Mouse (Mus musculus): ENCODE measurements around the gene N4bp2l1. TPM values are rescaled to one million over a fixed set of nuclear protein-coding genes. Genes with fewer than 3 reads are reported as not detected.
A peak's percentile ranks its signal among the peaks of the same experiment; 100 is the strongest.

The N4bp2l1 gene
- total RNA-seq, 1 experiment from 2014 or later: 127 TPM

DNA sequence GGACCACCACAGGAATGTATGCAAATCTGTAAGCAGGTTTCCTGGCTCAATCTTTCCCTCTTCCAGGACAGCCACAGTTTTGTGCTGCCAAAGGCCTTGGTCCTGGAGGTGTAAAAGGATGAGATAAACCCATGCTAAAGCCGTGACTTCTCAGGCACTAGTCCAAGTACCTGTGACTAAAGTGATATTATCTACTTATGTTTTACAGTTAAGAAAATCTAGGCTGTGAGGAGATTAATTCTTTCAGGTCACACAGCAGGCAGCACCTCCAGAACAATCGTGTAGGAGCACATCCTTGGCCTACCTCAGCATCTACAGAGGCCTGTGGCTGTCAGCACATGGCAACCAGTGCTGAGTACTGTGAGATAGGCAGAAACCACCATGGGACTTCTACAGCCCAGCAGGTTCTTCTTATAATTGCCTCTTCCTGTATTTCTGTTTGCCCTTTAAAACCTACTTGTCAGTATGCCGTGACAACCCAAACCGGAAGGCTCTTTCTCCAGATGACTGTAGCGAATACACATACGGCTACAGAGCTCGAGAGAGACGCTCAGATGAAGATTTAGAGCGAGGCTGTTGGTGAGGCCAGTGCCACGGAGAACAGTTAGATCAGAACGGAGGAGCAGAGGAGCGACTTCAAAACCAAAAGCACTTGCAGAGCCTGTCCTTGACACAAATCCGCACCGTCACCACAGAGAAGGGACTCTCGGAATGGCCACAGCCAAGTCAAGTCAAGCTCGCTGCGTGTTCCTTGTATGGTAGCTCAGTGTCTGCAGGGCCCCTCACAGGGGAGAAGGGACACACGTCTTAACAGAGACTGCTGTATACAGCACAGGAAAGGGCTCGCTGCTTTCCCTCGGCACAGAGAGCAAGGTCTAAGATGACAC lies 3.8 kb upstream of the N4bp2l1 start:
- peak; percentile 52 for ATAC-seq (ENCODE audit: extremely low read depth, insufficient number of reproducible peaks, low FRiP score, poor library complexity, severe bottlenecking)

DNA sequence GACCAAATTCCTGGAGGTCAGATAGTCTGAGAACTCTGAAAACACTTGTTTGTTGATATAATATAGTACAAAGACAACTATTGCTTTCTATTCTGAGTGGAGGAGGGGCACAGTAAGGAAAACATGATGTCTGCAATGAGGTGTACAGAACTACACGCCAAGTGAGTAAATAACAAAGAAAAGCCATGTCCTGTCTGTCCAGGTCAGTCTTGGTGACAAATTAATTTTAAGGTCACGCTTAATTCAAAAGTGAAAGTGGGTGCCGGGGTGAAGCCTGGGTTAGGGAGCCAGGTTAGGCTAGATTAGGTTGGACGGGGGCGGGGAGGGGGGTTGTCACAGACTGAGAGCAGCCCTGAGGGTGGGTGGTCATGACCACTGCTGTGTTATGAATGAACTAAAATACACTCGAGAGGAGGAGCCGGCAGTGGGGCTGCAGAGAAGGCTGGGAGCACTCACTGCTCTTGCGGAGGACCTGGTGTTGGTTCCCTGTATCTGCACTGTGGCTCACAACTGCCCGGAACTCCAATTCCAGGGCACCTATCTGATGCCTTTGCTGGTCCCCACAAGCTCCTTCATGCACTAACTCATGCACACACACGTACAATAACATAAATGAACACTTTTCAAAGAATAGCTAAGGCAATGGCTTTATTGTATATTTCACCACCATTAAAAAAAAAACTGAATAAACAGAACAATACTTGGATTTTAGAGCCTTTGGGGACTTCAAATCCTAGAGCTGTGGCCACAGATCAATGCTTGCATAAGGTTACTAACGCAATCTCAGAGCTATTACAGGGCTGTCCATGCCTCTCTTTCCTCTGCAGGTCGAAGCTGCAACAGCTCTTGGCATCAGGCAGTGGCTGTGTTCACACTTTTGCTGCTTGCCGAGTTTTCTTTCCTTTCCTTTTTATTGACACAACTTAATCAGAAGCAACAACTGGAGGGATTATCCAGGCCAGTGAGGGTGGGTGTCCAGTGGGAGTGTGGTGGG lies 2.6 kb upstream of the N4bp2l1 start:
- no peak for ATAC-seq (ENCODE audit: extremely low read depth, insufficient number of reproducible peaks, low FRiP score, poor library complexity, severe bottlenecking)

DNA sequence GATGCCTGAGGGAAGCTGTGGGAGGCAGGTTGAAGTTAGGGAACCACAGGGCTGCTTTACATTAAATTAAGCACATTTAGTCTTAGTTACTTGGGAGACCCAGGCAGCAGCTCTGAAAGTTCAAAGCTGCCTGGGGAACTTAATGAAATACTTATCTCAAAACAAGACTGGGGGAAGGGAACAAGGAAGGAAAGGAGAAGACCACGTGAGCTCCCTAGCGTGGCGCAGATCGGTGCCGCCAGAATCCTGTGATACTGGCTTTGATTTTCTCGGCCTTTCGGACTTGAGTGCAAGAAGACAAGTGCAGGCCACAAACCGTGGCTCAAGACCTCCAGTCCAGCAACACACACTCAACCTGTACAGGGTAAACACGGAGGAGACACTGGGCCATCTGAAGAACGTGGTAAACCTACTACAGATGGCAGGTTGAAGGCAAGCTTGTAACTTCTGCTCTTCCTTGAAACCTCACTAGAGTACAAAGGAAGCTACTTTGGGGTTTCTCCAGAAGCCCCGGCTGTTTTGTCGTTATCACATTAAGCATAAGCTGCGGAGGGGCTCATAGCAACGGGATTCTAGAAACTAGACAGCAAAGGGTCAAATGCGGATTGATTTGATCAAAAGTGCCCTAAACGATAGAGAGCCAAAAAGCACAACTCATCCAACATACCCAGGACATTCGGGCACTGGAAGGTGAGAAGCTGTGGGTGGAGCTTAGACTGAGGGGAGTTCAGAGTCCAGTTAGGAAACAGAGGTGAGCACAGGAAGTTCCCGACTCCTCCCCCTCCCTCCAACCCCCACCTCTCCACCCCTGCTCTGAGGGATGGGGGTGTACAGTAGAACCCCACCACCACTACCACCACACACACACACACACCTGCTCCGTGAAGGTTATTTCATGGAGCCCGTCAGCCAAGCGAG lies 1.5 kb upstream of the N4bp2l1 start:
- ATAC-seq (ENCODE audit: extremely low read depth, insufficient number of reproducible peaks, low FRiP score, poor library complexity, severe bottlenecking): no peak

DNA sequence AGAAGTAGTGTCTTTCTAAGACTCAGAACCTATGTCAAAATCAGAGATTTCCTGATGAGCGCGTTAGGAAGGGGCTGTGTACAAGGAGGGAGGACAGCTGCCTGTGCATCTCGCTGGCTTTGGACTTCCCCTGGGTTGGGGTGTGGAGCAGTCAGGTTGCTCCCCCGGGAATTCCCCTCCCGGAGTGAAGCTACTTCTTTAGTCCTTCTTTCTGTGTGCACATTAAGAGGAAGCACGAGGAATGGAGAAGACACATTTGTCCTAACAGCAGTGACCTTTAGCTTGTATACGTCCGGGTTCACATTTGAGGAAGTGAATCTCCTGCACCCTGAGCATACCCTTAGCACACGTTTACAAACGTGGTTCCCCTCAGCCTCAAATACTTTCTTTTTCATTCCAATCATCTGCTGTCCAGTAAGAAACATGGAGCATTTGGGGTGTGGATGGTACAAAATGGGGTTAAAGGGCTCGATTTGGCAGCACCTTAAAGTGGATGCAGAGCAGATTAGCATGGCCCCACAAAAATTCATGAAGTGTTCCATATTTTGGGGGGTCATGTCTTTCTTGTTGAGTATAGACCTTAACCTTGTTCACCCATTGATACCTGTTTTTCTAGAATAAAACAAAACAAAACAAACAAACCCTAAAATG lies 1.5 kb downstream of the N4bp2l1 start:
- ATAC-seq (ENCODE audit: extremely low read depth, insufficient number of reproducible peaks, low FRiP score, poor library complexity, severe bottlenecking): peak; percentile 71

DNA sequence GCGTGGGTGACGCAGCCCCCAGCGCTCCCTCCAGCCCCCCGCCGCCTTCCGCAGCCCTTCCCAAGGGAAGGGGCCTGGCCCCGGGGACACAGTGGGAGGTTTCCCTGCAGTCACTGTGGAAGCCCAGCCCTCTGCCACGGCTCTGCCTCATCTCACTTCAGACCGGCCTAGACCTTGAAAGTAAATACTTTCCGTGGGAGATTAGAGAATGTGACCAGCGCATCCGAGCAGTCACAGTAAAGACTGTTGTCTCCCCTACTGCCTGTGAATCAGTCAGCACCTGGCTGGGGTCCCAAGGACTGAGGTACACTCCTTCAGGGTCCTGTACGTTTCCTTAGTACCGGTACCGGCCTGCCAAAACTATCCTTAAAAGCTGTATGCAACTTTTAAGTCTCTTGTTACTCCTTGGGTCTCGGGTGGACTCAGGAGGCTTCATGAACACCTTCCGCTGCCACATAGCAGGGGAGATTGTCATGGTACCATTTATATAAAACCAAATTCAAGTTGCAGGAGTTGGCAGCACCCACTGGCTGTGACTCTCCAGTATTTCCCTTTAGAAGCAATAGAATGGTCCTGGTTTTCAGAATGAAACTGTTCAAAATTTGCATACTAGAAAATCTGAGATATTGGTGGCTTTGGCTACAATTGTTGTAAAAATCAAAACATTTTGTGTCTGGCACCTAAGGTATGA lies 2.2 kb downstream of the N4bp2l1 start:
- no peak for ATAC-seq (ENCODE audit: extremely low read depth, insufficient number of reproducible peaks, low FRiP score, poor library complexity, severe bottlenecking)

DNA sequence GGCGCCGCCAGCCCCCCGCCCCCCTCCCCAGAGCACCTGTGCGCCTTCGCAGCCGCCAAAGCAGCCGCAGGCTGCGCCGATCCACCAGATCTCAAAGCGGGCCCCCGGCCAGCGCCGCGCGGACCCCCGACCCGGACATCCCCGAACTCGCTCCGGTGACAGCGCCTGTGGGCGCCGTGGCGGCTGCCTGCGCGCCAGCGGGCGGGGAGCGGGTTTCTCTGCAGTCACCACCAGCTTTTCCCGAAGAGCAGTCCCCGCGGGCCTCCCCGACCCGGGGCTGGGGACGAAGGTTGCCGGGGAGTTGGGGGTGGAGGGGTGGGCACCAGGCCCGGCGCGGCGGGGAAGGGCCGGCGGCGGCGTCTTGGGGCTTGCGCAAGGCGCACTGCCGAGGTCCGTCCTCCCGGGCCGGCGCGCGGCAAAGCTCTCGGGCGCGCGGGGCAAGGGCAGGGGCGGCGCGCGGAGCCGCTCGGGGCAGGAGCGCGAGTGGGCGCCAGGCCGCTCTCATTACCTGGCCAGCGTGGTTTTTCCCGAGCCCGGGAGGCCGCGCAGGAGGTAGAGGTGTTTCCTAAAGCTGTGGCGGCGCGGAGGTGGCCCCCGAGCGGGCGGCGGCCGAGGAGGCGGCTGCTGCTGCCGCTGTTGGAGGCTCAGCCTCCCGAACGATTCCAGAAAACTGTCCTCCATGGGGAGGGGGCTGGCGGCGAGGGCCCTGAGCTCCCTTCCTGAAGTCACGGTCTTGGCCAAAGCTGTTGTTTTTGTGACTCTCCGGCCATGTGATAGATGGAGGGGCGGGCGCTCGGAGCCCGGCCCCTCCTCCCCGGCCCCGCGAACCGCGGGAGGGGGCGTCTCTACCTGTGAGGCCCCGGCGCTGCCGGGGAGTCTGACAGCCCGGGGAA lies 3.0 kb downstream of the N4bp2l1 start:
- 0 out of 2 replicates have a peak, but pooled peaks have one; percentile 15 for ATAC-seq (ENCODE audit: extremely low read depth, insufficient number of reproducible peaks, low FRiP score, poor library complexity, severe bottlenecking)

DNA sequence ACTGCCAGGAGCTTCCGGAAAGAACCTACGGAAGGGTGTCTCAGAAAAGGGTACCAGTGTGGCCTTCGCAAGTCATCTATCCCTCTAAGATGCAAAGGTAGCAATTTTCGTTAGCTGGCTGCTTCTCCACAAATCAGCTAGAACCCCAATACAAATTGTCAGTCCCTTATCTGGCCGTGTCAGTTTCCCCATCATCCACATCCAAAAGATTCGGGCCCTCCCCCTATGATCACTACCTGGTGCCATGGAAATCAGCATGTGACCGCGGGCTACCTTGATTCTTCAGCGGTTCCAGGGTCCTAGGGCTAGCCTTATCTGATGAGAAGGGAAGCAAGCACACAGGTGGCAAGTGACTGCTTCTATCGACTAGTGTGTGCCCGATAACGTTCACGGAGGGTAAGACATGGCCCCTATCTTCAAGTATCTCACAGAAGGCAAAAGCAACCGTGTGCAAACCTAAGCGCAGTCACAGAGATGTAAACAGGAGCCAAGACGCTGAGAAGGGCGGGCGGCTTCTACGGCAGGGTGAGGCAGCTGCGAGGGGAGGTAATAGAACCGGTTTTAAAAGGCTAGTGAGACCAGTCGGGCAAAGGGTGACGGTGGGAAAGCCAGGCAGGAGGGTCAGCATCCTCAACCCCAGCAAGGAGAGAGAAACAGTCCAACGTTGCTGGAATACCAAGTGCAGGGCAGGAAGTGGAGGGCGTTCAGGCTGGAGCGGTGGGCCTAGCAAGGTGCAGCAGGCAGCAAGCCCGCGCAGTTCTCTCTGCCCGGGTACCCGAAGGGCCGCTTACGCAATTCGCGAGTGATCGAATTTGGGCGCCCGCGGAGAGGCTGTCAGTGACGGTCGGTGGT lies 3.9 kb downstream of the N4bp2l1 start:
- ATAC-seq (ENCODE audit: extremely low read depth, insufficient number of reproducible peaks, low FRiP score, poor library complexity, severe bottlenecking): no peak

DNA sequence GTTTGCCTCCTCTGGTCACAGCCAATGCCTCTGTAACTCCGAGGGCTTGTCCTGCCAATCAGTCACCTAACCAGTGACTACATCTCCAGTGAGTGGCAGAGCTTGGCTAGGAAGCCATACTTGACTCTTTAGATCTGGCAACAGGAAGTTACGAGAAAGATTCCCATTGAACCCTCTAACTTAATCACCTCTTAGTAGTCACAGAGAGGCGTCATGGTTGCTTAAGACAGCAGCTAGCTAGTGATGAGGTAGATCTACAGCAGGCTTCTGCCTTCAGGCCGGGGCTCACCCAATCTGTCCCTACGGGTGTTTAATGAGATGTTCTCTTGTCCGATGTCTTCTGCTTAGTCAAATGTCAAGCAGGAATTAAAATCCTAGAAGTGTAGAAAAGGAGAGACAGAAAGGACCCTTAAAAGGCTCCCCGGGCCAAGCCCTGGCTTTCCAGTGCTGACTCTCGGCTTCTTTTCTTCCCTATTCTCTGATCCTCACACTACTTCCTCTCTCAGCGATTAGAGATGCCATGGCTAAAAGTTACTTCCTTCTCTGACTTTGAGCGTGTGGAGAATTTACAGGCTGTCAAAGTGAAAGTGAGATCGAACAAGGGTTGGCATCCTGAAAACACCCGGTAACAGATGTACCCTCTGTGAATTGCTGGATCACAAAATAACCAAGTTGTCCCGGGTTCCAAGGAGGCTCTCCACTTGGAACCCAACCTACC lies 4.6 kb downstream of the N4bp2l1 start:
- peak; percentile 49; the same call in 1 of the 2 replicates for ATAC-seq (ENCODE audit: extremely low read depth, insufficient number of reproducible peaks, low FRiP score, poor library complexity, severe bottlenecking)

DNA sequence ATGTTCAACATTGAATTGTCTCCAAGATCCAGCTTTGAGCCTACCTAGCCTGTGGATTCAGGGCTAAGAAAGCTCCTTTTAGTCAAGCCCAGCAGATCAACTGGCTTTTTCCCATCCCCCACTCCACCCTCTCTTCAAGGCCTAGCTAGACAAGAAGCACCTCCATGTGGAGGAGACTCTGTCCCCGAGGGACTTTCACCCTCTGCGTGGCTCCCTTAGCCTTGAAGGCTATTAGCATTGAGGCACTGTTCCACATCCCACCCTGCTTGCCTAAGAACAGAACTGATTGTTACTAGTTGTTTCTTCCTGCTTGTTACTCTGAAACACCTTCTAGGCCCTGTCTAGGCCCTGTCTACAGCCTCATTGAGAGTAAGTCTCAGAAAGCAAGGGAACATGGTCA lies 7.0 kb downstream of the N4bp2l1 start:
- no peak for ATAC-seq (ENCODE audit: extremely low read depth, insufficient number of reproducible peaks, low FRiP score, poor library complexity, severe bottlenecking)

DNA sequence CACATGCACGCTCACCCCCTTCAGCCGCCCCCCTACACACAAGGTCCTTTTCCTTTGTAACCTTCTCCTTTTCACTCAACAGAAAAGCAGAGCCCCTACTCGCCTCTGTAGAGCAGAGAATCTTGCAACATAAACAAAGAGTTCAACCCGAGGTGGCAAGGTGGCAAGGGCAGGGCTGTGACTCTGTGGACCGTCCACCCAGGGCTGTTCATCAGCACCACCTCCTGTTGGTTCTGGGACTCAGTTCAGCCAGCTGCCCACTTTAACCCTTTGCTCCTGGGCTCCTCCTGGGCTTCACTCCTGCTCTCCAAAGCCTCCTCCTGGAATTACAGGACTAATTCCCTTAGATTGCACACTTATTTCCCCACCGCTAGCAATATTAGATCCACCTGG lies 12.7 kb downstream of the N4bp2l1 start:
- ATAC-seq (ENCODE audit: extremely low read depth, insufficient number of reproducible peaks, low FRiP score, poor library complexity, severe bottlenecking): no peak

DNA sequence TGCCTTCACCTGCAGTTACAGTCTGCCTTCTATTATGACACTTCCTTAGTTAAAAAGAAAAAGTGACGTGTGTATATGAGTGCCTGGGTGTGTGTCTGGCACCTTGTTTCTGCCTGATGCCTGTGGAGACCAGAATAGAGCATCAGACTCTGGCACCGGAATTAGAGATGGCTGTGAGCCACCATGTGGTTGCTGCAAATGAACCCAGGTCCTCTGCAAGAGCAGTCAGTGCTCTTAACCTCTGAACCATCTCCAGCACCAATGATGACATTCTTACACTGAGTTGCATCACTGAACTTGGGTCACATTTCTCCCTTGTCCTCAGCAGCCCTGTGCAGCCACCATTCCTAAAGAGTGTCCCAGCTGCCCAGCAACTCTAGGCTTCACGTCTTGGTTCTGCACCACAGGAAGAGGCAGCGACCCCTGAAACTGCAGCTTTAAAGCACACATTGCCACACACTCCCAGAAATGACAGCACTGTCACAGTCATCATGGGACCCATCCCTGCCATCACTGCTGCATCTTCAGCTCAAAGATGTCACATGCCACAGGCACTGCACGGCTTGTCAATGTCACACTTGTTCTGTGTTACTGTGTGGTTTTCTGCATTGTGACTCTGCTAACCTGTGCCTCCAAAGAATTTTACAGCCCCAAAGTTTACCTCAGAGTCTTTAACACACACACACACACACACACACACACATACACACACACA lies 13.2 kb downstream of the N4bp2l1 start:
- no peak; the same call in 1 of the 2 replicates for ATAC-seq (ENCODE audit: extremely low read depth, insufficient number of reproducible peaks, low FRiP score, poor library complexity, severe bottlenecking)

DNA sequence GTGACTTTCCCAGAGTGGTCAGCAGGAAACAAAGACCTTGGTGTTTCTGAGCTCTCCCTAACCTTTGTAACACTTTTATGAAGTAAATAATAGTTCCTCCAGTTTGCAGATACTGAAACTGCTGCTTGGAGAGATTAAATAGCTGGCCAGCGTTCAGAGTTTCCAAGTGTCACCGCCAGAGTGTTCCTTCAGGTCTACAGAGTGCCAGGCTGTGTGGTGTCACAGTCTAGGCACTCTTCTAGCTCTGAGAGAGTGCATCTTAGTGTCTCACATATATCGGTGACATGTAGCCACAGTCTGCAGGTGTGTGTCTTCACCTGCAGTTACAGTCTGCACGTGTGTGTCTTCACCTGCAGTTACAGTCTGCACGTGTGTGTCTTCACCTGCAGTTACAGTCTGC lies 13.8 kb downstream of the N4bp2l1 start:
- no peak for ATAC-seq (ENCODE audit: extremely low read depth, insufficient number of reproducible peaks, low FRiP score, poor library complexity, severe bottlenecking)

DNA sequence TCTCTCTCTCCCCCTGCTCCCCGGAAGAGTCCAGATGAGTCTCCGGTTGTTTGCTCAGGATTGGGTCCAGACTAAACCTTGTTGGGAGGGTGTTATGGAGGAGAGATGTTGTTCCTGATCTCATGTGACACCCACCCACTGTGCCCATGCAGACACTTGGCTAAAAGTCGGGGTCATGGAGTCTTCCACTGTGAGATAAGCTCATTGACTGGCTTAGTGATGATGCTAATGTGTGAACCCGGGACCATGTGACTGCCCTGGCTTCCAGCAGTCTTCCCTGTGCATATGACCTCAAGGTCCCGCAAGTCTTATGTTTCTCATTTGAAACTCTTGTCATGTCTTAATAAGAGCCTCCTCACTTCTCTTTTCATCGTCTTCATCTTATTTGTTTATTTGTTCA lies 15.8 kb downstream of the N4bp2l1 start:
- ATAC-seq (ENCODE audit: extremely low read depth, insufficient number of reproducible peaks, low FRiP score, poor library complexity, severe bottlenecking): no peak

DNA sequence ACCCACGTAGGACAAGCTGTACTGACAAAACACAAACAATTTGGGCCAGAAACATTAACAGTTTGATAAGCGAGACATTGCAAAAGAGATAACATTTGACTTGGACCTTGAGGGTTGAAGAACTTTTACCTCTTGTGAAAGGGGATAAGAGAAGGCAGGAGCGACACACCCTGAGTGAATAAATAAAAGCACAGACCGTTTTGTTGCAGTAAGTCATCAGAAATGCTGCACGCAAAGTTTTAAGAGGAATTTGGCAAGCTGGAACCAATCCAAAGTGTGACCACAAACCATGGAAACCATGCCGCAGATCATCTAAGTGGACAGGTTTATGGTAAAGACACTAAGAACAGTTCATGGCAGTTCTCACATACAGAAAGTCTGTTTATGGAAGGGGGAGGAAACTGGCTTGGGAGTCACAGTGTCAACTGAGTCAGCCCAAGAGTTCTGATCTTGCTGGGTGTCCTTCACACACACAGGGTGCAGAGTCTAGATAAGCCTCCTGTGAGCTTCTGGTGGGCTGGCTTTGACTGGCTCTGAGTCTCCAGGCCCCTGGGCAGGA lies 18.3 kb downstream of the N4bp2l1 start:
- ATAC-seq (ENCODE audit: extremely low read depth, insufficient number of reproducible peaks, low FRiP score, poor library complexity, severe bottlenecking): no peak
